Mouse (Mus musculus) induced T-regulatory cell, adult 2 months (primary cell): ENCODE data around the gene Atp2b1.

ENCODE experiments used
- DNase-seq: peaks from one replicate; pipeline ENCODE4 v3.0.0-alpha.2; 2012; ENCODE audit warnings: low read depth

Atp2b1 gene

GRCm38 (mm10) chr10:99033830-99034828 lies 119.9 kb downstream of the Atp2b1 start:
- DNase-seq, result no peak

DNA sequence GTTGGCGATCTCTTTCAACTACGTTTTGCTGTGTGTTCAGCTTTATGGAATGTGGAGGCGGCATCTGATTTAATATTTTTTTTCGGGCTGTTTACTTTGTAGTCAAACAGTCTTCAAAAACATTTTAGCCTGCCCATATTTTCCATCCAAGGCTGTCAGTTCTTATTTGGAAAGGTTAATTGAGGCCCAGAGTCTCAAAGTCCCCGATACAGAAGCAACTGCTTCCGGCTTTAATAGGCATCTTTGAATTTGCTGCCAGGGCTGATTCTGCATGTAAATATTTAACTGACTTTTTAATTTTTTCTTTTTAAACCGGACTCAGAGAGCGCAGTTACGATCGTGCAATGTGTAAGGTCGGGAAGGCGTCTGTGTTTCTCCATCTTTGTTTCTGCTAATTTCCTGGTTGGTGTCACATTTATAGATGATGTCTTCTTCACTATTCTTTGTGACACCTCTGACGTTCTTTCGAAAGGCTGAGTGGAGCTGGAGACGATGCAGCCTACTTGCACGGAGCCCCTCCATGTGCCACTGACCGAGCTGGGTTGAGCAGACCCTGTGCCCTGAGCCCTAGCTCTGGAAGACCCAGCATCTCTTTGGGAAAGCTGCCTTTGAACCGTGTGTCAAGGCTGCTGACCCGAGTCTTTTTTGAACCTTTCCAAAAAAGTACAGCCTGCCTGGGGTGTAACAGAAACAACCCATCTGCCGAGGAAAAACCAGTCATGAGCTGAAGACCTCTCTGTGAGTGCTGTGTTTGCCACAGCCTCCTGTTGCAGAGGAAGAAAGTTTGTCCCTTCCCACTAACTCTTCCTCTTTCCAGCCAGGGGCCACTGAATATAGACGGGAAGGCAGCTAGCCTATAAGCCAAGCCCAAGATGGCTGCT lies 123.2 kb downstream of the Atp2b1 start:
- no peak for DNase-seq

- DNase-seq, result no peak
Measured at GRCm38 (mm10) chr10:99038866-99039265, 124.7 kb downstream of the Atp2b1 start.

- no peak for DNase-seq
Measured at GRCm38 (mm10) chr10:99040171-99040570, 126.0 kb downstream of the Atp2b1 start.

- DNase-seq, result no peak
Measured at GRCm38 (mm10) chr10:99046756-99047550, 132.7 kb downstream of the Atp2b1 start.

DNA sequence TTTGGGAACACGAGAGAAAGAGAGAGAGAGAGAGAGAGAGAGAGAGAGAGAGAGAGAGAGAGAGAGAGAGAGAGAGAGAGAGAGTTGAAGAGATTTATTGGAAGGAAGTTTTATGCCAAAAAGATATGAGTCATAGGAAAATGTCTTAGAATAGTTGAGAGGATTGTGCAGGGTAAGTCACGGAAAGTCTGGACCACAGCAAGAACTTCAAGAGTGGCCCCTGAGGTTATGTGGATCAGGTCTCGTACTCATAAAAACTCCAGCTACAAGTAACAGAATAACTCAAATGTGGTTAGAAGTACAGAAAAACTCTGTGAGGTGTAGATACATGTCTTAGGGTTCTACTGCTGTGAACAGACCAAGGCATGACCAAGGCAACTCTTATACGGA lies 133.3 kb downstream of the Atp2b1 start:
- DNase-seq, result no peak

GRCm38 (mm10) chr10:99050093-99050492 lies 135.9 kb downstream of the Atp2b1 start:
- DNase-seq, result no peak

DNA sequence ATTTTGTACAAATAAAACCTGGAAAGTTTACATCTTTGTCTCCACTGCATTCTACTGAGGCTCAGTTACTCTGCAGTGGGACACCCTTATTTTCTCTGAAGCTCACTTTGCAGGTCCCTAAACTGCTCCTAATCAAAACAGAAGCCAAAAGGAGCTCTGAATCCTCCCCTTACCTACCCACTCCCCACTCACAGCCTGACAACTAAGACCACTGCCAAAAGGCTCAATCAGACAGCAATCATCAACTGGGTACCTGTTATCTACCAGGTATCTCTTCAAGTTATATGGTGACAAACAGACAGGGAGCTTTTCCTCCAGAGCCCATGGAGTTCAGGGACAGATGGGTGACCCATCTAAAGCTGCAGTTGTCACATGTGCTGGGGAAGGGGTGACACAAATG lies 138.9 kb downstream of the Atp2b1 start:
- no peak for DNase-seq

DNA sequence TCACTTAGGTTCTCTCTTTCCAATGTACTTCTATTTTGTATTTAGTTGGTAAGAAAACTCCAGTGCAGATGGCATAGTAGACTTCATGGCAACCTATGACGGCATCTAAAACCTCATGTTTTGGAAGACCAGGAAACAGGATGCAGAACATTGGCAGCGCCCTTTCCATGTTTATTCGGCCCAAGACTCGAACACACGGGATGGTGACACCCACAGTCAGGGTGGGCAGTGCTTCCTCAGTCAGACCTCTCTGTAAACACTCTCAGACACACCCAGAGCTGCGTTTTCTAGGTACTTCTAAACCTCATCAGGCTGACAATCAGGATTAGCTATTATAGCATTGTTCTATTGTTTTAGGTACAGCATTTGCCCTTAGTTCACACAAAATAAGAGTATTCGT lies 146.4 kb downstream of the Atp2b1 start:
- DNase-seq, result no peak

GRCm38 (mm10) chr10:99061418-99061817 lies 147.2 kb downstream of the Atp2b1 start:
- DNase-seq, result no peak

DNA sequence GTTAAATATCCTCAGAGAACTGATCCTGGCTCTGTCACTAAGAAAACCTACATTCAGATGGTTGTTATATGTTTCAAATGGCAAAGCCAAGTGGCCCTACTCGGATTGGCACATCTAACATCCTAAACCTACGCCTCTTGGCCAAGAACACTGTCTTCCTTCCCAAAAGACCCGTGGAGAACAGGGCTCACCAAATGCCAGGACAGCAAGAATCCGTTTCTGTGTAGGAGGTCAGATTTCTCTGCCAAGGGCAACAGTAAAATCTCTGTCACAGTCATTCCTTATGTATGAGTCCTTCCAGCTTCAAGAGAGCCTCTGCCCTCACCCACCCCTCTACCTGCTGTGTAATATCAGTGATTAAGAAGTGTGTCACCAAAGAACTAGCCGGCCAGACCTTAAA lies 148.3 kb downstream of the Atp2b1 start:
- DNase-seq, result no peak
